Mouse (Mus musculus): ENCODE results near the gene Cenpb. TPM values are rescaled to one million over a fixed set of nuclear protein-coding genes. Genes with fewer than 3 reads are reported as not detected.

Gene Cenpb
- total RNA-seq, 1 experiment = 38.5 TPM

GRCm38 (mm10) chr2:131222562-131222961 is 42.7 kb upstream of the Cenpb start:
- DNase-seq (ENCODE audit: low read depth, low spot score) = no peak
- Histone ChIP-seq H3K4me1 (ENCODE audit: control insufficient read depth in 2 of 2, insufficient read depth in 2 of 2, low read length in 2 of 2, poor library complexity in 1 of 2) (peaks cover 0 to 2% of the 10 kb centered on the region in 2 experiments; a peak in 2 of 4 replicates), H3K9ac (ENCODE audit: insufficient read depth, low read depth, low read length, poor library complexity, severe bottlenecking) (no peak overlapping the region), H3K9me3 (ENCODE audit: control insufficient read depth, insufficient read depth, low read depth, low read length) (no peaks in the 10 kb centered on the region), H3K4me3 (ENCODE audit: insufficient read depth in 1 of 2, low read depth in 1 of 2, low read length in 2 of 2, poor library complexity in 1 of 2, severe bottlenecking in 1 of 2) (no peak overlapping the region), H3K27ac (ENCODE audit: insufficient read depth, low read depth, low read length, poor library complexity, severe bottlenecking) (no peak overlapping the region), H3K36me3 (ENCODE audit: control insufficient read depth, insufficient read depth, low read length, poor library complexity, severe bottlenecking) (no peaks in the 10 kb centered on the region)
- in situ Hi-C loops (cut with MboI; ENCODE audit: low sequenced_read_pairs in 2 of 2, unreplicated experiment in 2 of 2) = no loop called here
- TF ChIP-seq CHD2 (IDR thresholded peaks at IDR 0.05; ENCODE audit: low read depth, low read length) (no peak), MAFK (IDR thresholded peaks at IDR 0.05; ENCODE audit: insufficient read depth, low read depth, low read length) (no peak), ZNF384 (IDR thresholded peaks at IDR 0.05; ENCODE audit: low read depth, low read length) (no peak), ZC3H11A (IDR thresholded peaks at IDR 0.05; ENCODE audit: borderline replicate concordance, low read depth, low read length) (no peak), HCFC1 (IDR thresholded peaks at IDR 0.05; ENCODE audit: borderline replicate concordance, insufficient read depth, low read length) (no peak)

DNA sequence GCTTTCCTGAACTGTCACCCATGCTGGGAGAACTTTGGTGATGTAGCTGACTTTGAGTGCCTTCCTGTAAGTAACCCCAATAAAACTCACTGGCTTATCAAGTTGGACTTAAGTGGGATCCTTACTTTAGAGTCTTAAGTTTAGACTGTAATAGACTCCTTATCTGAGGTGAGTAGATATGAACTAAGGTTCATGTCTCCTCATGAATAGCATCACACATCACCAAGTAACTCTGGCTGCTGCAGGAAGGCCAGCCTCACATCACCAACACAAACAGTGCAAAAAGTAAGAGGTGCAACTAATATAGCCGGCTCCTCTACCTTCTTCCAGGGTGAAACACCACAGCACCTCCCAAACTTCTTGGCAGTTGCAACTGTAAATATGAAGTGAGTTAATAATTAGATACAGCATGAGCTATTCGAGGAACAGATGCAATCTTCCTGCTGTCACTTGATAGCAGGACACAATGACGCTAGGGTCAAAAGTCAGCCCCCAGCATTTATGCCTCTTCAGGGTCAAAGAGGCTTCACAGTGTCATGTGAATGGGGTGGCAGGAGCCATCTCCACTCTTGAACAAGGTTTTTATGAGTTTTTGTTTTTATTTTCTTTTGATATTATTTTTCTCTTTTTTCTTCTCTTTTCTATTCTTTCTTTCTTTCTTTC is 42.1 kb upstream of the Cenpb start:
- peaks cover 0 to 4% of the 10 kb centered on the region in 2 experiments; a peak in 3 of 4 replicates for H3K4me1 ChIP-seq (ENCODE audit: control insufficient read depth in 2 of 2, insufficient read depth in 2 of 2, low read length in 2 of 2, poor library complexity in 1 of 2)
- in situ Hi-C loops (cut with MboI; ENCODE audit: low sequenced_read_pairs in 2 of 2, unreplicated experiment in 2 of 2) = no loop called here
- no peak overlapping the region for H3K4me3 ChIP-seq (ENCODE audit: insufficient read depth in 1 of 2, low read depth in 1 of 2, low read length in 2 of 2, poor library complexity in 1 of 2, severe bottlenecking in 1 of 2)
- DNase-seq (ENCODE audit: low read depth, low spot score) = no peak
- no peaks in the 10 kb centered on the region for H3K9me3 ChIP-seq (ENCODE audit: control insufficient read depth, insufficient read depth, low read depth, low read length)
- no peak overlapping the region for H3K9ac ChIP-seq (ENCODE audit: insufficient read depth, low read depth, low read length, poor library complexity, severe bottlenecking)
- no peak for TF ChIP-seq HCFC1 (IDR thresholded peaks at IDR 0.05; ENCODE audit: borderline replicate concordance, insufficient read depth, low read length)
- TF ChIP-seq MAFK (IDR thresholded peaks at IDR 0.05; ENCODE audit: insufficient read depth, low read depth, low read length) = no peak
- TF ChIP-seq ZNF384 (IDR thresholded peaks at IDR 0.05; ENCODE audit: low read depth, low read length) = no peak
- no peak for TF ChIP-seq ZC3H11A (IDR thresholded peaks at IDR 0.05; ENCODE audit: borderline replicate concordance, low read depth, low read length)
- no peak for TF ChIP-seq CHD2 (IDR thresholded peaks at IDR 0.05; ENCODE audit: low read depth, low read length)
- H3K36me3 ChIP-seq (ENCODE audit: control insufficient read depth, insufficient read depth, low read length, poor library complexity, severe bottlenecking) = no peaks in the 10 kb centered on the region
- no peak overlapping the region for H3K27ac ChIP-seq (ENCODE audit: insufficient read depth, low read depth, low read length, poor library complexity, severe bottlenecking)

- in situ Hi-C loops (cut with MboI; ENCODE audit: low sequenced_read_pairs in 2 of 2, unreplicated experiment in 2 of 2) = no loop called here
- Histone ChIP-seq H3K4me3 (ENCODE audit: insufficient read depth in 1 of 2, low read depth in 1 of 2, low read length in 2 of 2, poor library complexity in 1 of 2, severe bottlenecking in 1 of 2) (no peak overlapping the region), H3K27ac (ENCODE audit: insufficient read depth, low read depth, low read length, poor library complexity, severe bottlenecking) (no peak overlapping the region), H3K9ac (ENCODE audit: insufficient read depth, low read depth, low read length, poor library complexity, severe bottlenecking) (no peak overlapping the region), H3K9me3 (ENCODE audit: control insufficient read depth, insufficient read depth, low read depth, low read length) (no peaks in the 10 kb centered on the region), H3K36me3 (ENCODE audit: control insufficient read depth, insufficient read depth, low read length, poor library complexity, severe bottlenecking) (no peaks in the 10 kb centered on the region), H3K4me1 (ENCODE audit: control insufficient read depth in 2 of 2, insufficient read depth in 2 of 2, low read length in 2 of 2, poor library complexity in 1 of 2) (peaks cover 0 to 3% of the 10 kb centered on the region in 2 experiments; a peak in 3 of 4 replicates)
- TF ChIP-seq ZNF384 (IDR thresholded peaks at IDR 0.05; ENCODE audit: low read depth, low read length) = no peak
- TF ChIP-seq HCFC1 (IDR thresholded peaks at IDR 0.05; ENCODE audit: borderline replicate concordance, insufficient read depth, low read length) = no peak
- no peak for TF ChIP-seq ZC3H11A (IDR thresholded peaks at IDR 0.05; ENCODE audit: borderline replicate concordance, low read depth, low read length)
- TF ChIP-seq CHD2 (IDR thresholded peaks at IDR 0.05; ENCODE audit: low read depth, low read length) = no peak
- no peak for TF ChIP-seq MAFK (IDR thresholded peaks at IDR 0.05; ENCODE audit: insufficient read depth, low read depth, low read length)
- DNase-seq (ENCODE audit: low read depth, low spot score) = no peak
Measured at GRCm38 (mm10) chr2:131220030-131220429, 40.2 kb upstream of the Cenpb start.

DNA sequence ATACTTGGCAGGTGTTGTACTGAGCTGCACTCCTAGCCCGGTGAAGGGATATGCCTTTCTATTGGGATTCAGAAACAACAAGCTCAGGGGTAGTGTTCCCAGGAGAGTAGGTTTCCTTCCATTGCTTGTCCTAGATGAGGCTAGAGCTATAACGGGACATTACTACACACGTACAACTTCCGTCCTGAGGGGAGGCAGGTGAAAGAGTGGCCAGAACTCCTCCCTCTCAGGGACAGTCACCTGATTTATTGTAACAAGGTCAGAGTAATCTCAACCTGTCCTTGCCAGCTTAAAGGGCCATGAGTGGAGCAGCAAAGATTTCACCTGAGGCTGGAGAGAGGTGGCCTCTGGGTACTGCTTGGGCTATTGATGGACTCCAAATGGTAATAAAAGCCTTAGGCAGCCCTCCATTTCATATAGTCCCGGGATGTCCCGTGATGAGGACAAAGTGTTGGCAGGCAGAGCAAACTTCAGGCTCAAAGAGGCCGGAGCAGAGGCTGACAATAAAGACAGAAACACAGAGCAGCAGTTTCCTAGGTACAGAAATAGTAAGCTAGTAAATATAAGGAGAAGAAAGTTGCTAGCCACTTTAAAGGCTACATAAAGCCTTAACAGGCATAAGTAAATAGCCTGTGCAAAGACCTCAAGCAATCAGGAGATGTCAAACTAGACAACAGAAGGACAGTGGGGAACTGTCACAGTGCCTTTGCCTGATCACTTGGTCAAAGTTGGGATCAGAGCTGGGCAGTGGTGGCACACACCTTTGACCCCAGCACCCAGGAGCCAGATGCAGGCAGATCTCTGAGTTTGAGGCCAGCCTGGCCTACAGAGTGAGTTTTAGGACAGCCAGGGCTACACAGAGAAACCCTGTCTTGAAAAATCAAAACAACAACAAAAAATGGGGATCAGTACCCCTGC is 36.3 kb upstream of the Cenpb start:
- Histone ChIP-seq H3K9me3 (ENCODE audit: control insufficient read depth, insufficient read depth, low read depth, low read length) (no peaks in the 10 kb centered on the region), H3K4me1 (ENCODE audit: control insufficient read depth in 2 of 2, insufficient read depth in 2 of 2, low read length in 2 of 2, poor library complexity in 1 of 2) (peaks cover 3% of the 10 kb centered on the region in 2 experiments; a peak in 3 of 4 replicates), H3K4me3 (ENCODE audit: insufficient read depth in 1 of 2, low read depth in 1 of 2, low read length in 2 of 2, poor library complexity in 1 of 2, severe bottlenecking in 1 of 2) (no peak overlapping the region), H3K9ac (ENCODE audit: insufficient read depth, low read depth, low read length, poor library complexity, severe bottlenecking) (no peak overlapping the region), H3K27ac (ENCODE audit: insufficient read depth, low read depth, low read length, poor library complexity, severe bottlenecking) (no peak overlapping the region), H3K36me3 (ENCODE audit: control insufficient read depth, insufficient read depth, low read length, poor library complexity, severe bottlenecking) (no peaks in the 10 kb centered on the region)
- DNase-seq (ENCODE audit: low read depth, low spot score) = no peak
- in situ Hi-C loops (cut with MboI; ENCODE audit: low sequenced_read_pairs in 2 of 2, unreplicated experiment in 2 of 2) = no loop called here
- TF ChIP-seq HCFC1 (IDR thresholded peaks at IDR 0.05; ENCODE audit: borderline replicate concordance, insufficient read depth, low read length) = no peak
- TF ChIP-seq ZC3H11A (IDR thresholded peaks at IDR 0.05; ENCODE audit: borderline replicate concordance, low read depth, low read length) = no peak
- no peak for TF ChIP-seq ZNF384 (IDR thresholded peaks at IDR 0.05; ENCODE audit: low read depth, low read length)
- TF ChIP-seq MAFK (IDR thresholded peaks at IDR 0.05; ENCODE audit: insufficient read depth, low read depth, low read length) = no peak
- no peak for TF ChIP-seq CHD2 (IDR thresholded peaks at IDR 0.05; ENCODE audit: low read depth, low read length)

All from ES-E14 (cell line).